Mouse (Mus musculus): Measurements from ENCODE around the gene Atp23. TPM values are rescaled to one million over a fixed set of nuclear protein-coding genes. Genes with fewer than 3 reads are reported as not detected.
"Not testable (repeated sequence)": the region's sequence is repeated elsewhere in the genome, so short reads cannot be mapped to it uniquely, and the experiment has no call there.

Gene Atp23
- polyA plus RNA-seq, 1 experiment from 2014 or later, result 9.1 TPM

GRCm38 (mm10) chr10:126845309-126845911 is 55.7 kb downstream of the Atp23 start:
- 9% methylated on average over 10 of the region's 10 CpGs for WGBS
- Histone ChIP-seq H3K4me3 (replicated peaks) (no peak overlapping the region), H3K4me1 (replicated peaks) (peaks cover 16% of the 10 kb centered on the region), H3K27ac (peak overlapping the region; percentile 78), H3K4me2 (replicated peaks) (peak overlapping the region; percentile 38), H3K9me3 (peaks cover 5% of the 10 kb centered on the region; the same call in 1 of the 2 replicates), H3K36me3 (no peaks in the 10 kb centered on the region), H3K9ac (replicated peaks) (peak overlapping the region; percentile 24), H3K27me3 (no peaks in the 10 kb centered on the region)
- peak; percentile 83 for ATAC-seq

- ATAC-seq, result no peak
- no peaks in the 10 kb centered on the region for H3K36me3 ChIP-seq
- H3K4me1 ChIP-seq (replicated peaks), result peaks cover 16% of the 10 kb centered on the region
- 26% methylated on average over 12 of the region's 12 CpGs for WGBS
- no peak overlapping the region for H3K27ac ChIP-seq
- peaks cover 5% of the 10 kb centered on the region; the same call in 1 of the 2 replicates for H3K9me3 ChIP-seq
- H3K9ac ChIP-seq (replicated peaks), result no peak overlapping the region
- H3K4me3 ChIP-seq (replicated peaks), result no peak overlapping the region
- H3K27me3 ChIP-seq, result no peaks in the 10 kb centered on the region
- H3K4me2 ChIP-seq (replicated peaks), result peak overlapping the region; percentile 38
Measured at GRCm38 (mm10) chr10:126844689-126845088, 56.5 kb downstream of the Atp23 start.

- H3K9ac ChIP-seq (replicated peaks), result no peak overlapping the region
- no peaks in the 10 kb centered on the region for H3K36me3 ChIP-seq
- no peak overlapping the region for H3K4me3 ChIP-seq (replicated peaks)
- no peak for ATAC-seq
- H3K4me1 ChIP-seq (replicated peaks), result peaks cover 3% of the 10 kb centered on the region
- H3K27me3 ChIP-seq, result no peaks in the 10 kb centered on the region
- peaks cover 5% of the 10 kb centered on the region; the same call in 1 of the 2 replicates for H3K9me3 ChIP-seq
- H3K27ac ChIP-seq, result no peak overlapping the region
- no peak overlapping the region for H3K4me2 ChIP-seq (replicated peaks)
Measured at GRCm38 (mm10) chr10:126840266-126840665, 60.9 kb downstream of the Atp23 start.

GRCm38 (mm10) chr10:126833006-126833405 is 68.1 kb downstream of the Atp23 start:
- 11% methylated on average over 5 of the region's 5 CpGs for WGBS
- Histone ChIP-seq H3K27me3 (no peaks in the 10 kb centered on the region), H3K4me3 (replicated peaks) (no peak overlapping the region), H3K36me3 (no peaks in the 10 kb centered on the region), H3K4me2 (replicated peaks) (no peak overlapping the region), H3K27ac (no peak overlapping the region), H3K9ac (replicated peaks) (no peak overlapping the region), H3K9me3 (no peaks in the 10 kb centered on the region), H3K4me1 (replicated peaks) (peaks cover 11% of the 10 kb centered on the region)
- no peak for ATAC-seq

- H3K9me3 ChIP-seq, result no peaks in the 10 kb centered on the region
- no peak overlapping the region for H3K4me3 ChIP-seq (replicated peaks)
- H3K27ac ChIP-seq, result no peak overlapping the region
- no peaks in the 10 kb centered on the region for H3K36me3 ChIP-seq
- peaks cover 14% of the 10 kb centered on the region for H3K4me1 ChIP-seq (replicated peaks)
- ATAC-seq, result no peak
- H3K9ac ChIP-seq (replicated peaks), result no peak overlapping the region
- H3K4me2 ChIP-seq (replicated peaks), result no peak overlapping the region
- H3K27me3 ChIP-seq, result no peaks in the 10 kb centered on the region
- WGBS, result 81% methylated on average over 5 of the region's 5 CpGs
Measured at GRCm38 (mm10) chr10:126831329-126831728, 69.8 kb downstream of the Atp23 start.

- ATAC-seq, result peak; percentile 46
- no peaks in the 10 kb centered on the region for H3K9me3 ChIP-seq
- peaks cover 14% of the 10 kb centered on the region for H3K4me1 ChIP-seq (replicated peaks)
- peak overlapping the region; percentile 63 for H3K27ac ChIP-seq
- H3K36me3 ChIP-seq, result no peaks in the 10 kb centered on the region
- H3K9ac ChIP-seq (replicated peaks), result no peak overlapping the region
- WGBS, result 50% methylated on average over 7 of the region's 7 CpGs
- no peak overlapping the region for H3K4me3 ChIP-seq (replicated peaks)
- no peak overlapping the region for H3K4me2 ChIP-seq (replicated peaks)
- H3K27me3 ChIP-seq, result no peaks in the 10 kb centered on the region
Measured at GRCm38 (mm10) chr10:126828618-126829017, 72.5 kb downstream of the Atp23 start.

GRCm38 (mm10) chr10:126827941-126828593 is 73.1 kb downstream of the Atp23 start:
- 25% methylated on average over 8 of the region's 8 CpGs for WGBS

GRCm38 (mm10) chr10:126826982-126827381 is 74.2 kb downstream of the Atp23 start:
- no peaks in the 10 kb centered on the region for H3K36me3 ChIP-seq
- ATAC-seq, result no peak
- H3K4me1 ChIP-seq (replicated peaks), result peaks cover 14% of the 10 kb centered on the region
- 93% methylated on average over 6 of the region's 6 CpGs for WGBS
- no peak overlapping the region for H3K27ac ChIP-seq
- H3K9me3 ChIP-seq, result no peaks in the 10 kb centered on the region
- no peaks in the 10 kb centered on the region for H3K27me3 ChIP-seq
- H3K4me2 ChIP-seq (replicated peaks), result no peak overlapping the region
- H3K9ac ChIP-seq (replicated peaks), result no peak overlapping the region
- no peak overlapping the region for H3K4me3 ChIP-seq (replicated peaks)

More at GRCm38 (mm10) chr10:126827941-126828593, 73.1 kb downstream of the Atp23 start:
- peaks cover 14% of the 10 kb centered on the region for H3K4me1 ChIP-seq (replicated peaks)
- no peak overlapping the region for H3K4me2 ChIP-seq (replicated peaks)
- peak overlapping the region; percentile 63 for H3K27ac ChIP-seq
- no peaks in the 10 kb centered on the region for H3K9me3 ChIP-seq
- H3K36me3 ChIP-seq, result no peaks in the 10 kb centered on the region
- H3K9ac ChIP-seq (replicated peaks), result no peak overlapping the region
- H3K27me3 ChIP-seq, result no peaks in the 10 kb centered on the region
- H3K4me3 ChIP-seq (replicated peaks), result no peak overlapping the region
- peak; percentile 87 for ATAC-seq

- not testable (repeated sequence) for H3K27me3 ChIP-seq; H3K9me3 ChIP-seq; H3K4me3 ChIP-seq (replicated peaks); H3K36me3 ChIP-seq; ATAC-seq; H3K27ac ChIP-seq; H3K4me2 ChIP-seq (replicated peaks); H3K9ac ChIP-seq (replicated peaks)
- 91% methylated on average over 8 of the region's 8 CpGs for WGBS
- H3K4me1 ChIP-seq (replicated peaks), result peaks cover 14% of the 10 kb centered on the region
Measured at GRCm38 (mm10) chr10:126826216-126826615, 74.9 kb downstream of the Atp23 start.

- H3K27ac ChIP-seq, result no peak overlapping the region
- no peaks in the 10 kb centered on the region for H3K9me3 ChIP-seq
- 93% methylated on average over 3 of the region's 3 CpGs for WGBS
- no peaks in the 10 kb centered on the region for H3K4me1 ChIP-seq (replicated peaks)
- H3K9ac ChIP-seq (replicated peaks), result no peak overlapping the region
- no peak overlapping the region for H3K4me2 ChIP-seq (replicated peaks)
- H3K27me3 ChIP-seq, result no peaks in the 10 kb centered on the region
- no peak overlapping the region for H3K4me3 ChIP-seq (replicated peaks)
- no peak for ATAC-seq
- H3K36me3 ChIP-seq, result no peaks in the 10 kb centered on the region
Measured at GRCm38 (mm10) chr10:126822418-126822817, 78.7 kb downstream of the Atp23 start.
